Mouse (Mus musculus) limb, embryonic 11.5 days (tissue): ENCODE measurements at regions not wholly inside any gene's neighbourhood (a gene's known extent, or its start where the extent isn't known, plus 50 kb on each side); places are given as distances from the start of the nearest gene placed in this dataset.
A peak's percentile ranks its signal among the peaks of the same experiment; 100 is the strongest.

Experiments
- ATAC-seq: fragments of 200-750 bp; cut with Nextera tagmentation; 2 replicates; pipeline ENCODE4 v1.8.0; 2017; ENCODE audit warnings: low read depth; ENCODE audit not compliant: insufficient number of reproducible peaks, low FRiP score, low TSS enrichment
- DNase-seq: peaks from one replicate; pipeline ENCODE4 v3.0.0-alpha.2; 2015; ENCODE audit warnings: low spot score
- H3K27ac ChIP-seq: fragments of 300-500 bp; sonication (generic); replicated peaks from 2 replicates; pipeline ENCODE4 v1.5.1; 2014; ENCODE audit warnings: low read depth, mild to moderate bottlenecking, low read length
- H3K27me3 ChIP-seq: fragments of 300-500 bp; sonication (generic); 2 replicates; pipeline ENCODE4 v1.6.1; 2014; ENCODE audit warnings: mild to moderate bottlenecking, low read length, mixed read lengths; ENCODE audit not compliant: control insufficient read depth, insufficient read depth
- H3K36me3 ChIP-seq: fragments of 300-500 bp; sonication (generic); 2 replicates; pipeline ENCODE4 v1.6.1; 2014; ENCODE audit warnings: mild to moderate bottlenecking, low read length, moderate library complexity, mixed read lengths; ENCODE audit not compliant: control insufficient read depth, insufficient read depth
- H3K4me1 ChIP-seq: fragments of 300-500 bp; sonication (generic); 2 replicates; pipeline ENCODE4 v1.6.1; 2014; ENCODE audit warnings: low read length, mixed read lengths; ENCODE audit not compliant: control insufficient read depth, insufficient read depth
- H3K4me2 ChIP-seq: fragments of 300-500 bp; sonication (generic); 2 replicates; pipeline ENCODE4 v1.6.1; 2014; ENCODE audit warnings: low read depth, mild to moderate bottlenecking, moderate library complexity; ENCODE audit not compliant: severe bottlenecking
- H3K4me3 ChIP-seq: fragments of 300-500 bp; sonication (generic); 2 replicates; pipeline ENCODE4 v1.5.1; 2014; ENCODE audit warnings: low read depth, low read length
- H3K9ac ChIP-seq: fragments of 300-500 bp; sonication (generic); 2 replicates; pipeline ENCODE4 v1.6.1; 2014; ENCODE audit warnings: mild to moderate bottlenecking, low read length
- H3K9me3 ChIP-seq: fragments of 300-500 bp; sonication (generic); 2 replicates; pipeline ENCODE4 v1.6.1; 2016; ENCODE audit warnings: low read length; ENCODE audit not compliant: control insufficient read depth
- WGBS: fragments of 180-500 bp; shearing (Covaris S2); extraction: QIAGEN DNeasy Blood & Tissue Kit; methylation state at CpG from one replicate; pipeline ENCODE4 v1.1.7; 2014; 5-methylcytosine and 5-hydroxymethylcytosine counted together

DNA sequence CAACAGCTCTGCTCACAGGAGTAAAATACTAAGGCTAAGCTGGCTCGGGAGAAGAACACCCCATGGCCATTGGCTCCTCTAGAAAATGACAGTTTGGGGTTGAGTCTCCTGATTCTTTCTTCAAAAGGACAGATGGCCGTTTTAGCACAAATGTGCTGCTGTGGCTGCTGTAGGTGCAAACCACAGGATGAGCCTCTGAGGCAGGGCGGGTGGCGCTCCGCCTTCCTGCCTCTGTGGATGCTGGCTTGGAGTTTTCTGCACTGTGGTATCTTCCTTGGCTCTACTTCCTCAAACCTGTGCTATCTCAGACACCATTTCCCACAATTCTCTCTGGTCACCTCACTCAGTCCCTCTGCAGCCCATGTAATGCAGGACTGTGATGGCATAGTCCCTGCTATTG, 317.8 kb upstream of the Prickle1 start:
- no peak overlapping the region for H3K27ac ChIP-seq
- no peak overlapping the region for H3K4me3 ChIP-seq
- DNase-seq (no peak), ATAC-seq (no peak)
- no peaks in the 10 kb centered on the region for H3K9me3 ChIP-seq
- H3K36me3 ChIP-seq, result no peaks in the 10 kb centered on the region
- no peak overlapping the region for H3K9ac ChIP-seq
- no peaks in the 10 kb centered on the region for H3K27me3 ChIP-seq
- H3K4me2 ChIP-seq, result no peak overlapping the region
- WGBS, result 54% methylated on average over 5 of the region's 5 CpGs
- peaks cover 15% of the 10 kb centered on the region; the same call in 1 of the 2 replicates for H3K4me1 ChIP-seq

DNA sequence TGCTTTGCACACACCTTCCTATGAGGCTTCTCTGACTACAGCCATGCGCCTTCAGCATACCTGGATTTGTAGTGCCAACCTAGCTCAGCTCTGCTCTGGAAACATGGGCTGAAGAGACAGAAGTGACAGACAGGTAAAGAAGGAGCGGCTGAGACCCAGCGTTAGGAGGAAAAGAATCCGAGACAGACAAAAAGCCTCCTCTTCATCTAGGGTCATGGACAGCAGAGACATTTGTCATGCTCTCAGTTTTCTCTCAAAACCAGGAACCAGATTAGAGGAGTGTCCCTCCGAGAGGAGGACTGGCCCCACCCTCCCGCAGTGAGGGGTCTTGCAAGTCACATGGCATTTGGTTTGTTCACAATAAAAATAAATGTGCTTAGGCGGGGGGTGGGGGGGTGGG, 317.4 kb upstream of the Prickle1 start:
- no peak overlapping the region for H3K9ac ChIP-seq
- no peak for ATAC-seq
- no peak overlapping the region for H3K4me2 ChIP-seq
- DNase-seq, result no peak
- no peak overlapping the region for H3K4me3 ChIP-seq
- H3K27me3 ChIP-seq, result no peaks in the 10 kb centered on the region
- H3K36me3 ChIP-seq, result no peaks in the 10 kb centered on the region
- H3K4me1 ChIP-seq, result peaks cover 15% of the 10 kb centered on the region; the same call in 1 of the 2 replicates
- no peaks in the 10 kb centered on the region for H3K9me3 ChIP-seq
- 40% methylated on average over 7 of the region's 7 CpGs for WGBS
- no peak overlapping the region for H3K27ac ChIP-seq

DNA sequence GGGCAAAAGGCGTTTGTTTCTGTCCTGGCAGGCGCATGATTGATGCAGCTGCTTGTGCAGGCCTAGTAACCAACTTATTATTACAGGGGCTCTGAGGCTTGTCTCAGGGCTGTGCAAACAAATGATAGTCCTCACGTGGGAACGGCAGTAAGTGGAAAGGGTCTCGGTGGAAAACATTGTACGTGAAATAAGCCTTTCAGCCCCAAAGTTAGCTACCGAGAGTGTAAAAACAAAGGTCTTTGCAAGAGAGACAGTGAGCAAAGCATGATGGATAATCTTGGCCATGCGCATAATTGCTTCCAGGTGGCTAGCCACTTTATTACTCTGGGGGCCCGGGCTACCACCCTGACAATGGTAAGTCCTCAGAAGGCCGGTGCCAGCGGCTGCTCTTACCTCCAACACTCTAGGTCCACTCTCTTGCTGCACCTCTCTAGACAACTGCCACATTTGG, 315.3 kb upstream of the Prickle1 start:
- no peaks in the 10 kb centered on the region for H3K9me3 ChIP-seq
- H3K27me3 ChIP-seq, result no peaks in the 10 kb centered on the region
- no peak overlapping the region for H3K4me3 ChIP-seq
- H3K4me1 ChIP-seq, result peaks cover 15% of the 10 kb centered on the region; the same call in 1 of the 2 replicates
- peak; percentile 85 for DNase-seq
- no peak overlapping the region for H3K9ac ChIP-seq
- H3K36me3 ChIP-seq, result no peaks in the 10 kb centered on the region
- ATAC-seq, result peak; percentile 47; the same call in 1 of the 2 replicates
- H3K4me2 ChIP-seq, result no peak overlapping the region
- peak overlapping the region; percentile 81 for H3K27ac ChIP-seq
- 9% methylated on average over 11 of the region's 11 CpGs for WGBS

DNA sequence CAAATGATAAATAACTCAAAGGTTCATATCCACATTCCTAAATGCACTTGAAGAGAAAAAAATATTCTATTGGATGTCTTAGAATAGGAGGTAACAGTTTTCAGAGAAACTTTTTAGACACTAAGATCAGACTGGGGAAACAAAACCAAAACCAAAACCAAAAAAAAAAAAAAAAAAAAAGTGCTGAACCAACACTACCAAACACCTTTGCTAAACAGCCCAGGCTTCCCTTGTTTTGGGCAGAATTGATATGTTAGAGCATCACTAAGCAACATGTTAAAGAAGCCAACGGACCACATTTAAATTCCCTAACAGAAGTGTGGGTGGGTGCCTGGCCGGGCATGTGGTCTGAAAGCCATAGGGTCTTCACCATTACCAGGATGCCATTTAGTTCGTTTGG, 314.5 kb upstream of the Prickle1 start:
- no peak overlapping the region for H3K4me3 ChIP-seq
- H3K4me1 ChIP-seq, result peaks cover 24% of the 10 kb centered on the region
- no peak overlapping the region for H3K27ac ChIP-seq
- H3K36me3 ChIP-seq, result no peaks in the 10 kb centered on the region
- 81% methylated on average over 3 of the region's 3 CpGs for WGBS
- no peak overlapping the region for H3K9ac ChIP-seq
- no peaks in the 10 kb centered on the region for H3K9me3 ChIP-seq
- H3K27me3 ChIP-seq, result no peaks in the 10 kb centered on the region
- ATAC-seq, result no peak
- no peak for DNase-seq
- no peak overlapping the region for H3K4me2 ChIP-seq

DNA sequence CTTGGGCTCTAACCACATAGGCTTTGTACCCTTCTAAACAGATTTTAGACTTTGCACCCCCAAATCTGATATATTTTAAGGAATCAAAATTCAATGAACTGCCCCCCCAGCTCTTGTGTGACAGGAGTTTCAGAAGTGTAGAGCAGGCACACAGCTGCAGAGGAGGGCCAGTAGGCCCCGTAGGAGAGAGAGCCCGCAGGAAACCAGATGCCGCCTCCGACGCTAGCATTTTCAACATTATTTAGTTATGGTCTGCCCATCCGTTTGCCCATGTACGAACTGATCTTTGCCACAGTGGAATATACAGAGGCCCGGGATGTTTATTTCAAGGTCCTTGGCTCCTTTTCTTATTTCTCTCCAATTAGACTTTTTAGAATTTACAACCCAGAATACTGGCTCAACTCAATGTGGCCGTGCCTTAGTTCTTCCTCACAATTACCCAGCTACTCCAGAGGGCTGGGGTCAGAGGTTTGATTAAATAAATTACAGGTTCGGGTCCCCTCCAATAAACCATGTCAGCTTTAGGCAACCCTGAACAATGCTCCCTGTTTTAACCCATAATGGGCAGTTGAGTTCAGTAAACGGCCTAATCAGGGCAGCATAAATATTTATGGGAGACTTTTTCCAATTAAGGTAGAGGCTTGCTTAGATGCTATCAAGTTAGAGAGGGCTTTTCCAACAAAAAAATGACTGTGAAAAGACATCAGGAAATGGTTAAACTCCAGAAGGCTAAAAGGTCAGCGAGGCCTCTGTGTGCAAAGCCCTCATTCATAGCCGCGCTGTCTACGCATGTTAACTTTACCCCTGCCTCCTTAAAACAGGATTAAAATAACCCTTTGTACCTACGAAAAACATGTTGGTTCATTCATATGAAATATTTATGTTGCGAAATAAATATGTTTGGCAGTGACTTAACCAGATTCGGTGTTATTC, 308.2 kb upstream of the Prickle1 start:
- Histone ChIP-seq H3K36me3 (no peaks in the 10 kb centered on the region), H3K9me3 (no peaks in the 10 kb centered on the region), H3K27ac (peak overlapping the region; percentile 76), H3K4me2 (no peak overlapping the region), H3K4me3 (no peak overlapping the region), H3K9ac (no peak overlapping the region), H3K4me1 (peaks cover 32% of the 10 kb centered on the region), H3K27me3 (no peaks in the 10 kb centered on the region)
- ATAC-seq, result peak; percentile 88
- 8% methylated on average over 18 of the region's 18 CpGs for WGBS
- peak; percentile 72 for DNase-seq

DNA sequence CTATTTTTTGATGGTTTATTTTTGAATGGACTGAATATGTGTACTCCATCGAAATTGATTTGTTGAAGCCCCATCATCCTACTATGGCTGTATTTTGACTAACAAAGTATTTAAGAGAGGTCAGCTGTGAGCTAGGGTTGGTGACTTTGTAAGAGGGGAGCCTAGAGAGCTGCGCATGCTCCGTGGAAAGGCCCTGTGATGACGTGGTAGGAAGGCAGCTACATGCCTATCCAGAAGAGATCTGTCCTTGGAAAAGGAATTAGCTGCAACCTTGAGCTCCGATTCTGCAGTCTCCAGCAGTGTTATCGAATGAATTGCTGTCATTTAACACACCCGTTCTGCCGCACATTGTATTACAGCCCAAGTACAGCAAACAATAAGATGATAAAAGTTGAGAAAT, 287.1 kb upstream of the Prickle1 start:
- Histone ChIP-seq H3K4me2 (no peak overlapping the region), H3K4me1 (peaks cover 11% of the 10 kb centered on the region; the same call in 1 of the 2 replicates), H3K27me3 (no peaks in the 10 kb centered on the region), H3K27ac (no peak overlapping the region), H3K9me3 (no peaks in the 10 kb centered on the region), H3K36me3 (no peaks in the 10 kb centered on the region), H3K4me3 (no peak overlapping the region), H3K9ac (no peak overlapping the region)
- DNase-seq, result no peak
- WGBS, result 91% methylated on average over 8 of the region's 8 CpGs
- ATAC-seq, result no peak

DNA sequence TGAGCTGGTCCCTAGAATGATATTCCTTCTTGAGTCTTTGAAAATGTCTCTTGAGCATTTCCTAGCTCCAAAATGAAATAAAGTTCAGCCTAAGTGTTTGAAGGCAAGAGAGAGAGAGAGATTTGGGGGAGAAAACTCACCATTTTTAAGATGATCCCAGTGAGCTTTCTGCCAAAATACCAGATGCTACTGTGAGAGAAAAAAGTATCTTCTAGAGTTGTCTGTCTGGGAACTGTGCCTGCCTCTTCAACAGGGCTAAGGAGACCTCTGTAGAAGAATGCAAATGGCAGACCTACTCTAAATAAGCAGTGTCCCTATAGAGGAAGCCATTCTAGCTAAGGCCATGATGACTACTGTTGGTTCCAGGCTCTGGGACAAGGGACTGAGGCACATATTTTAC, 285.6 kb upstream of the Prickle1 start:
- DNase-seq (no peak), ATAC-seq (no peak)
- H3K4me1 ChIP-seq, result peaks cover 11% of the 10 kb centered on the region; the same call in 1 of the 2 replicates
- H3K9me3 ChIP-seq, result no peaks in the 10 kb centered on the region
- H3K27ac ChIP-seq, result no peak overlapping the region
- no peaks in the 10 kb centered on the region for H3K27me3 ChIP-seq
- no peaks in the 10 kb centered on the region for H3K36me3 ChIP-seq
- no peak overlapping the region for H3K4me3 ChIP-seq
- H3K4me2 ChIP-seq, result no peak overlapping the region
- no peak overlapping the region for H3K9ac ChIP-seq

DNA sequence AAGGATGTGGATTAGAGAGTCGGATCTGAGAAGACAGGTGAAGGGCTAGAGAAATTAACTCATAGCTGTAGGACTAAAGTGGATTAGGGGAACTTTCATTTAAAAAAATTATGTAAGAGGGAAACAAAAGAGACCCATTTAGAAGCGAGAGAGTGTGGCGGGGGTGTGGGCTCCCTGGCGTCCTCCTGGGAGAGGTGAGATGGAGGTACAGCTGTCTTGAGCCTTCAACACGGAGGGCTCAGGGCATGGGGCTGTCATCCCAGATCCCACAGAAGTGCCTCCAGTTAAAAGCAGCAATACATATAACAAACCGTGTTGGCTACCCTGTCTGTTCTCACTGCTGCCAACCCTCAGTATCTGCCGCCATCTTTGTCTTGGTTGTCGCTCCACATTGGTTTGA, 284.6 kb upstream of the Prickle1 start:
- ATAC-seq, result no peak
- DNase-seq, result no peak
- Histone ChIP-seq H3K36me3 (no peaks in the 10 kb centered on the region), H3K4me1 (peaks cover 11% of the 10 kb centered on the region; the same call in 1 of the 2 replicates), H3K9ac (no peak overlapping the region), H3K27ac (no peak overlapping the region), H3K27me3 (no peaks in the 10 kb centered on the region), H3K4me3 (no peak overlapping the region), H3K4me2 (no peak overlapping the region), H3K9me3 (no peaks in the 10 kb centered on the region)
- 87% methylated on average over 8 of the region's 8 CpGs for WGBS
